Mouse (Mus musculus) lung, postnatal 0 days (tissue): ENCODE results near the gene Idua.

Source experiments
- CTCF ChIP-seq: IDR thresholded peaks from 2 replicates; pipeline ENCODE4 v1.5.1; 2016; ENCODE audit warnings: antibody characterized with exemption, mild to moderate bottlenecking
- EP300 ChIP-seq: IDR thresholded peaks from 2 replicates; pipeline ENCODE4 v1.6.1; 2016; ENCODE audit warnings: antibody characterized with exemption, mild to moderate bottlenecking, control low read depth

DNA sequence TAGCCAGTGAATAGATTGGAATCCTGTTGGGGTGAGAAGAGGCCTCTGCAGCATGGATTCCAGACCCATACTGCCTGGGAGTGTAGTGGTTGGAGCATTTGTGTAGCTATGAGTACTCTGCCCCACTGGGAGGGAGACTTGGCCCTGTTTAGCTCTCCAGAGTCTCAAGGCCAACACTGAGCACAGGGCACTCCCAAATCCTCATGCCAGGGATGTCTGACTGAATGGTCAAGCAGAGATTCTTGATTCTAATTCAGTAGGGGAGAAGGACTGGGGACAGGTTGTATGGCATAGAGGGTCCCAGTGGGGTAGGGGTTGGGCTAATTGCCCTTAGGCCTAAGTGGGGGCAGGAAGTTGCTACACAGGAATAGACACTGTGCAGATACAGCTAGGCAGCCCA, 53.6 kb downstream of the Idua start:
- TF ChIP-seq EP300 (no peak), CTCF (no peak)
